Mouse (Mus musculus) liver, embryonic 11.5 days (tissue): ENCODE data around the gene Zbtb44. TPM values are rescaled to one million over a fixed set of nuclear protein-coding genes. Genes with fewer than 3 reads are reported as not detected.

Source experiments
- ATAC-seq: fragments of 200-750 bp; cut with Nextera tagmentation; replicated peaks from 2 replicates; pipeline ENCODE4 v1.8.0; 2017; ENCODE audit warnings: moderate number of reproducible peaks, mild to moderate bottlenecking, moderate TSS enrichment, moderate library complexity; ENCODE audit not compliant: low FRiP score
- DNase-seq: peaks from one replicate; pipeline ENCODE4 v3.0.0-alpha.2; 2017; ENCODE audit warnings: low spot score
- H3K27ac ChIP-seq: fragments of 300-500 bp; sonication (generic); 2 replicates; pipeline ENCODE4 v1.5.1; 2014; ENCODE audit warnings: mild to moderate bottlenecking, low read depth, low read length, control low read depth
- H3K27me3 ChIP-seq: fragments of 300-500 bp; sonication (generic); replicated peaks from 2 replicates; pipeline ENCODE4 v1.6.1; 2014; ENCODE audit warnings: low read length, mixed read lengths; ENCODE audit not compliant: control insufficient read depth, insufficient read depth
- H3K36me3 ChIP-seq: fragments of 300-500 bp; sonication (generic); 2 replicates; pipeline ENCODE4 v1.6.1; 2014; ENCODE audit warnings: mild to moderate bottlenecking, low read length, moderate library complexity, mixed read lengths; ENCODE audit not compliant: control insufficient read depth, insufficient read depth
- H3K4me1 ChIP-seq: fragments of 300-500 bp; sonication (generic); replicated peaks from 2 replicates; pipeline ENCODE4 v1.6.1; 2014; ENCODE audit warnings: low read length, mixed read lengths; ENCODE audit not compliant: control insufficient read depth, insufficient read depth
- H3K4me2 ChIP-seq: fragments of 300-500 bp; sonication (generic); 2 replicates; pipeline ENCODE4 v1.6.1; 2014; ENCODE audit warnings: mild to moderate bottlenecking, control low read depth, moderate library complexity
- H3K4me3 ChIP-seq: fragments of 300-500 bp; sonication (generic); 2 replicates; pipeline ENCODE4 v1.5.1; 2014; ENCODE audit warnings: low read depth, low read length, control low read depth
- H3K9ac ChIP-seq: fragments of 300-500 bp; sonication (generic); 2 replicates; pipeline ENCODE4 v1.6.1; 2014; ENCODE audit warnings: low read depth, low read length, control low read depth
- H3K9me3 ChIP-seq: fragments of 300-500 bp; sonication (generic); 2 replicates; pipeline ENCODE4 v1.6.1; 2016; ENCODE audit warnings: low read length, inconsistent platforms, mixed read lengths; ENCODE audit not compliant: control insufficient read depth
- WGBS: fragments of 180-500 bp; shearing (Covaris S2); extraction: QIAGEN DNeasy Blood & Tissue Kit; methylation state at CpG from one replicate; pipeline ENCODE4 v1.1.7; 2014; 5-methylcytosine and 5-hydroxymethylcytosine counted together
- polyA plus RNA-seq: library from polyadenylated mRNA; unstranded; fragments of >200 nt; fragmentation: Nextera tagmentation; extraction: Ambion mirVana; gene quantifications from 2 replicates; pipeline ENCODE4 v1.2.1, GENCODE M21; 2014

Zbtb44 gene
- polyA plus RNA-seq, 1 experiment from 2014 or later = 9.1 TPM

DNA sequence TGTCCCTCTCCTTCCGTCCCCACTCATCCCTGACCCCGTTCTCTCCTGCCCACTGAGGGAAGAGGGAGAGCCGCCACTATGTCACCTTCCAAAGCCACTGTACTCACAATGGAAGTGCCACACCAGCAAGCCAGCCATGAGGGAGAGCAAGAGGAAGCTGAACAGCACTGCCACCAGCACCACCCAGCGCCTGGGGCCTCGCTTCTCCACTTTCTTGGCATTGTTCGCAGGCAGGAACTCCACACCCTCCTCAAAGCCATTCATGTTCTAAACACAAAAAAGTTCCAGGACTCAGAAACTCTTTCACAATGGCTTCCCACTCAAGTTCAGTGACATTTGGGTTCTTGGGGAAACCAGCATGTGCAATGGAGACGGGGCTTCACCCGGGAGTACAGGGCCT is 78.0 kb downstream of the Zbtb44 start:
- Histone ChIP-seq H3K4me2 (no peak overlapping the region), H3K27me3 (no peaks in the 10 kb centered on the region; the same call in 1 of the 2 replicates), H3K4me1 (no peaks in the 10 kb centered on the region), H3K9me3 (no peaks in the 10 kb centered on the region), H3K27ac (no peak overlapping the region), H3K9ac (no peak overlapping the region), H3K4me3 (no peak overlapping the region), H3K36me3 (no peaks in the 10 kb centered on the region)
- no peak for DNase-seq
- 86% methylated on average over 8 of the region's 8 CpGs for WGBS
- ATAC-seq = no peak

GRCm38 (mm10) chr9:31115586-31115985 is 85.1 kb downstream of the Zbtb44 start:
- Histone ChIP-seq H3K27me3 (no peaks in the 10 kb centered on the region), H3K4me2 (no peak overlapping the region), H3K4me3 (no peak overlapping the region), H3K36me3 (no peaks in the 10 kb centered on the region), H3K27ac (no peak overlapping the region), H3K9ac (no peak overlapping the region), H3K9me3 (no peaks in the 10 kb centered on the region), H3K4me1 (0 out of 2 replicates have a peak, but pooled peaks cover 2% of the 10 kb centered on the region)
- no peak for DNase-seq
- ATAC-seq = no peak

DNA sequence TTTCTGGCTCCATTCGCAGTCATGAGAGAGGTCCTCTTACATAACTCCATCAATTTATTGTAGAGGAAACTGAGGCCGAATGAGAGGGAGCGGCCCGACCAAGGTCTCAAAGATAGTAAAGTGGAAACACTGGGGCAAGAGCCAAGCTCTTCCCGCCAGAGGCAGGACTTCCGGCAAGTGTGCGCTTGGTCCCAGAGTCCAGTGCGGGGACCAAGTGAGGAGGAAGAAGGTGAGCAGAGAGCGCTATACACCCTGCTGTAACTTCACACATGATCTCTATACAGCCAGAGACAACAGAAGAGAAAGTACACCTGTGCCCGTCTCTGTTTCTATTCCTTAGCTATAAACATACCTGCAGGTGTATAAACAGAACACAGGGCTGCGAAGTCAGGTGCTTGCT is 86.6 kb downstream of the Zbtb44 start:
- H3K9ac ChIP-seq = no peak overlapping the region
- H3K4me3 ChIP-seq = no peak overlapping the region
- no peak overlapping the region for H3K4me2 ChIP-seq
- H3K4me1 ChIP-seq = 0 out of 2 replicates have a peak, but pooled peaks cover 2% of the 10 kb centered on the region
- no peak for ATAC-seq
- WGBS = 88% methylated on average over 11 of the region's 11 CpGs
- no peaks in the 10 kb centered on the region for H3K27me3 ChIP-seq
- no peaks in the 10 kb centered on the region for H3K36me3 ChIP-seq
- no peak overlapping the region for H3K27ac ChIP-seq
- no peak for DNase-seq
- H3K9me3 ChIP-seq = no peaks in the 10 kb centered on the region

DNA sequence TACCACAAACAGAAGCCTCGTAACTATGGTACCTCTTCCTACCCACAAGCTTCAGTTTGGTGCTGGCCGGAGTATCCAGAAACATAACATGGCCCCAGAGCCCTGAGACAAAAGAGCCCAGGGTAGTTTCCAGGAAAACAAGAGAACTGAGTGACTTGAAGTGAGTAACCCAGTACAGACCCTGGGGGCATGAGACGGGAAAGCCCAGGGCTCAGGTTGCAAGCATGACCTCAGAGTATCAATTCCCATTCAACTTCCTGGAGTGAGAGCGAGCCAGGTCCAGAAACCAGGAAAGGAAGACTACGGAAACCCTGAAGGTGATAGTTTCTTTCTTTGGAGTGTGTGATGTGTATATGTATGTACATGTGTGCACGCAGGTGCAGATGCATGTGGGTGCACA is 87.0 kb downstream of the Zbtb44 start:
- ATAC-seq (no peak), DNase-seq (no peak)
- Histone ChIP-seq H3K27me3 (no peaks in the 10 kb centered on the region), H3K9ac (no peak overlapping the region), H3K4me2 (no peak overlapping the region), H3K9me3 (no peaks in the 10 kb centered on the region), H3K27ac (no peak overlapping the region), H3K4me3 (no peak overlapping the region), H3K4me1 (0 out of 2 replicates have a peak, but pooled peaks cover 2% of the 10 kb centered on the region), H3K36me3 (no peaks in the 10 kb centered on the region)
- 82% methylated on average over 6 of the region's 6 CpGs for WGBS

DNA sequence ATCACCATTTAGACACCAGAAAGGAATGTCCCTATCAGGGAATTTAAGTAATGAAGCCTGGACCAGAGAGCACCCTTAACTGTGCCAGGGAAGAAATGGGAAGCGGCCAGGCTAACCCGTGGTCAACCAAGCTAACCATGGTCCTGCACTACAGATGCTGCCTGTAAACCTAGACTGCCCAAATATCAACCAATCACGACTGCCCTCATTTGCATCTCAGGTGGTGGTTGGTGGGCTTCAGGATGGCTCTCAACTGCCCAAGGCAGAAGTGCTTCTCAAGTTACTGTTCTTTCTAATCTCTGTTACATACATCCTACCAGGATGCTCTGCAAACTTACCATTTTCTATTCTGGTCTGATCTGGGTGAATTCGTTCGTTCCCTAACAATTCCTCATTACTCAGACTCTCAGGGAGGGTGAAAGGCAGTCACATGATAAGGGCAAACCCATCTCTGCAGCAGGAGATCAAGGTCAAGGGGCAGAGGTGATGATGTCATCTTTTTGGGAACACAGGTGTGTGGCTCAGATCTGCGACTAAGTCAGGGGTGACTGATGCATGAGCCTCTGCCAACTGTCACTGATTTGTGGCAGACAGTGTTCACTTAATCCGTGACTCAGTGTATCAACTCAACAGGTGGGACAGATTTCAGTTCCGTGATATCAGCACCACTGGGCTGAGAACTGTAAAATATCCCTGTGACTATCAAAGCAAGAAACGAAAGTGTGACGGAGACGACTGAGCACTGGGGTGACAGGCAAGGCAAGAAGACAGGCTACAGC is 88.3 kb downstream of the Zbtb44 start:
- Histone ChIP-seq H3K36me3 (no peaks in the 10 kb centered on the region), H3K9me3 (no peaks in the 10 kb centered on the region), H3K27ac (no peak overlapping the region), H3K4me1 (0 out of 2 replicates have a peak, but pooled peaks cover 2% of the 10 kb centered on the region), H3K9ac (no peak overlapping the region), H3K27me3 (no peaks in the 10 kb centered on the region), H3K4me2 (no peak overlapping the region), H3K4me3 (no peak overlapping the region)
- ATAC-seq (peak; percentile 68), DNase-seq (no peak)
- 31% methylated on average over 11 of the region's 11 CpGs for WGBS

DNA sequence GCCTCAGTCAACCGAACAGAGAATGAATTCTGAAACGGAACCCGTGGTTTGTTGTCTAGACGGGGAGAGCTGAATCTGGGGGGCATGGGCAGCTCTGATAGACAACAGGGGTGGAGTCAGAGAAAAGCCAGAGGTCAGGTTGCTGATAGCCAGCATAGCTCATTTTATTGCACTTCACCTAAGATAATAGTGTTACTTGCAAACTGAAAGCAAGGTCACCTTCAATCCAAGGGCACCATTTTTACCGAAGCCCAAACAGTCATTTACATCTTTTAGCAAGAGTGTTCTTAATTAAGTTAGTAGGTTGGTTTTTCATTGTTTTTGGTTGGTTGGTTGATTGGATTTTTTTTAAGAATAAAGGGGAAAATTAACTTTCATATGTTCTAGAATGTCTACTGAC is 89.0 kb downstream of the Zbtb44 start:
- 0 out of 2 replicates have a peak, but pooled peaks cover 2% of the 10 kb centered on the region for H3K4me1 ChIP-seq
- no peak overlapping the region for H3K4me2 ChIP-seq
- H3K9me3 ChIP-seq = no peaks in the 10 kb centered on the region
- no peak overlapping the region for H3K4me3 ChIP-seq
- H3K27me3 ChIP-seq = no peaks in the 10 kb centered on the region
- no peak for DNase-seq
- 46% methylated on average over 5 of the region's 5 CpGs for WGBS
- no peak for ATAC-seq
- H3K36me3 ChIP-seq = no peaks in the 10 kb centered on the region
- H3K9ac ChIP-seq = no peak overlapping the region
- H3K27ac ChIP-seq = no peak overlapping the region

GRCm38 (mm10) chr9:31119882-31120532 is 89.6 kb downstream of the Zbtb44 start:
- Histone ChIP-seq H3K36me3 (no peaks in the 10 kb centered on the region), H3K4me3 (no peak overlapping the region), H3K4me1 (0 out of 2 replicates have a peak, but pooled peaks cover 2% of the 10 kb centered on the region), H3K27ac (no peak overlapping the region), H3K27me3 (no peaks in the 10 kb centered on the region), H3K9me3 (no peaks in the 10 kb centered on the region), H3K9ac (no peak overlapping the region), H3K4me2 (no peak overlapping the region)
- WGBS = 51% methylated on average over 11 of the region's 11 CpGs
- ATAC-seq (no peak), DNase-seq (no peak)

GRCm38 (mm10) chr9:31120533-31120915 is 90.1 kb downstream of the Zbtb44 start:
- H3K4me1 ChIP-seq = 0 out of 2 replicates have a peak, but pooled peaks cover 2% of the 10 kb centered on the region
- no peak overlapping the region for H3K27ac ChIP-seq
- H3K4me3 ChIP-seq = no peak overlapping the region
- H3K27me3 ChIP-seq = no peaks in the 10 kb centered on the region
- no peak for DNase-seq
- no peak overlapping the region for H3K4me2 ChIP-seq
- H3K36me3 ChIP-seq = no peaks in the 10 kb centered on the region
- 50% methylated on average over 4 of the region's 4 CpGs for WGBS
- no peak overlapping the region for H3K9ac ChIP-seq
- no peak for ATAC-seq
- no peaks in the 10 kb centered on the region for H3K9me3 ChIP-seq
